Mouse (Mus musculus) midbrain, embryonic 15.5 days (tissue): ENCODE results near the gene Maneal. TPM values are rescaled to one million over a fixed set of nuclear protein-coding genes. Genes with fewer than 3 reads are reported as not detected.

Source experiments
- ATAC-seq: fragments of 200-750 bp; cut with Nextera tagmentation; replicated peaks from 2 replicates; pipeline ENCODE4 v1.8.0; 2017; ENCODE audit warnings: moderate TSS enrichment
- H3K27ac ChIP-seq: fragments of 300-500 bp; sonication (generic); 2 replicates; pipeline ENCODE4 v1.5.1; 2015; ENCODE audit warnings: mild to moderate bottlenecking, inconsistent platforms
- H3K27me3 ChIP-seq: fragments of 300-500 bp; sonication (generic); replicated peaks from 2 replicates; pipeline ENCODE4 v1.6.1; 2015; ENCODE audit warnings: inconsistent platforms
- H3K36me3 ChIP-seq: fragments of 300-500 bp; sonication (generic); replicated peaks from 2 replicates; pipeline ENCODE4 v1.6.1; 2015; ENCODE audit warnings: inconsistent platforms
- H3K4me1 ChIP-seq: fragments of 300-500 bp; sonication (generic); 2 replicates; pipeline ENCODE4 v1.6.1; 2015; ENCODE audit warnings: inconsistent platforms
- H3K4me2 ChIP-seq: fragments of 300-500 bp; sonication (generic); 2 replicates; pipeline ENCODE4 v1.6.1; 2015; ENCODE audit warnings: inconsistent platforms, mild to moderate bottlenecking, moderate library complexity
- H3K4me3 ChIP-seq: fragments of 300-500 bp; sonication (generic); 2 replicates; pipeline ENCODE4 v1.5.1; 2015; ENCODE audit warnings: mild to moderate bottlenecking, inconsistent platforms
- H3K9ac ChIP-seq: fragments of 300-500 bp; sonication (generic); 2 replicates; pipeline ENCODE4 v1.6.1; 2015; ENCODE audit warnings: mild to moderate bottlenecking, inconsistent platforms
- H3K9me3 ChIP-seq: fragments of 300-500 bp; sonication (generic); 2 replicates; pipeline ENCODE4 v1.6.1; 2016; ENCODE audit warnings: inconsistent platforms
- WGBS: fragments of 180-500 bp; shearing (Covaris S2); methylation state at CpG from one replicate; pipeline ENCODE4 v1.1.7; 2015; ENCODE audit warnings: mixed read lengths; 5-methylcytosine and 5-hydroxymethylcytosine counted together
- polyA plus RNA-seq: library from polyadenylated mRNA; unstranded; fragments of >200 nt; fragmentation: Nextera tagmentation; extraction: Ambion mirVana; gene quantifications from 2 replicates; pipeline ENCODE4 v1.2.1, GENCODE M21; 2015

Gene Maneal
- polyA plus RNA-seq, 1 experiment from 2014 or later: 14.2 TPM

DNA sequence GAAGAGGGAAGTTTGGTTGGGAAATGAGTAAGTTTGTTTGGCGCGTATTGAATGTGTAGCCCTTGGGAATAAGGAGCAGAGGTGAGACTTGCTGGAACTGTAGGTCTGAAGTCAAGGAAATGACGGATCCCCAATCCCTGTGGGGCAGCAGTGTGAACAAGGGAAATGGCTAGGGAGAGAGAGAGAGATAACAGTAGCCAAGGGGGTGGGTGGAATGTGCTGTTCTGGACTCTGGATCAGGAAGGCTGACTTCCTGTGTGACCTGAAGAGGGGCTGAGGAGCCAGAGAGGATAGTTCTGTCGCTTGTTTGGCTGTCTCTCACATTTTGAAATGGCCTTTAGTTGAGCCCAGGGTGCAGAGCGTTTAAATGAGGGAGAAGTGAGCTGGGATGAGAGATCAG is 53.5 kb downstream of the Maneal start:
- no peak for ATAC-seq
- Histone ChIP-seq H3K9me3 (no peaks in the 10 kb centered on the region), H3K4me2 (no peak overlapping the region), H3K4me3 (no peak overlapping the region), H3K4me1 (peaks cover 27% of the 10 kb centered on the region), H3K27ac (no peak overlapping the region), H3K27me3 (no peaks in the 10 kb centered on the region), H3K36me3 (peaks cover 13% of the 10 kb centered on the region; the same call in 1 of the 2 replicates), H3K9ac (no peak overlapping the region)
- 89% methylated on average over 5 of the region's 5 CpGs for WGBS

Other genes with a start within 250 kb of the Maneal start
- gene Pou3f1, start 205.4 kb downstream of the Maneal start, polyA plus RNA-seq: 16.8 and 22.6 TPM in 2 replicates
- gene Utp11, start 168.6 kb downstream of the Maneal start, polyA plus RNA-seq: 36.8 and 41.8 TPM in 2 replicates
- gene Fhl3, start 161.5 kb downstream of the Maneal start, polyA plus RNA-seq: 1.6 and 2.2 TPM in 2 replicates
- 110 and 112 TPM in 2 replicates for gene Sf3a3, start 147.4 kb downstream of the Maneal start, polyA plus RNA-seq
- 22.4 and 29.1 TPM in 2 replicates for gene Inpp5b, start 120.3 kb downstream of the Maneal start, polyA plus RNA-seq
- gene Mtf1, start 60.1 kb downstream of the Maneal start, polyA plus RNA-seq: 13.7 and 16.0 TPM in 2 replicates
- gene Yrdc, start 11.5 kb downstream of the Maneal start, polyA plus RNA-seq: 49.2 and 50.5 TPM in 2 replicates
- 94.8 and 95.8 TPM in 2 replicates for gene 1110065P20Rik, start 11.0 kb downstream of the Maneal start, polyA plus RNA-seq
- 16.1 and 16.3 TPM in 2 replicates for gene Epha10, start 18.7 kb upstream of the Maneal start, polyA plus RNA-seq
- gene 9930104L06Rik, start 74.9 kb upstream of the Maneal start, polyA plus RNA-seq: 14.3 and 16.9 TPM in 2 replicates
- gene Cdca8, start 77.1 kb upstream of the Maneal start, polyA plus RNA-seq: 24.8 and 30.6 TPM in 2 replicates
- gene Rspo1, start 124.3 kb upstream of the Maneal start, polyA plus RNA-seq: 2.4 and 3.7 TPM in 2 replicates
- 96.9 and 104 TPM in 2 replicates for gene Gnl2, start 154.4 kb upstream of the Maneal start, polyA plus RNA-seq
- gene Dnali1, start 203.5 kb upstream of the Maneal start, polyA plus RNA-seq: 1.3 and 1.5 TPM in 2 replicates
- gene Snip1, start 204.5 kb upstream of the Maneal start, polyA plus RNA-seq: 27.3 and 28.1 TPM in 2 replicates
- gene Meaf6, start 223.0 kb upstream of the Maneal start, polyA plus RNA-seq: 152 and 168 TPM in 2 replicates